Mouse (Mus musculus): ENCODE data around the gene Sgcd.

DNA sequence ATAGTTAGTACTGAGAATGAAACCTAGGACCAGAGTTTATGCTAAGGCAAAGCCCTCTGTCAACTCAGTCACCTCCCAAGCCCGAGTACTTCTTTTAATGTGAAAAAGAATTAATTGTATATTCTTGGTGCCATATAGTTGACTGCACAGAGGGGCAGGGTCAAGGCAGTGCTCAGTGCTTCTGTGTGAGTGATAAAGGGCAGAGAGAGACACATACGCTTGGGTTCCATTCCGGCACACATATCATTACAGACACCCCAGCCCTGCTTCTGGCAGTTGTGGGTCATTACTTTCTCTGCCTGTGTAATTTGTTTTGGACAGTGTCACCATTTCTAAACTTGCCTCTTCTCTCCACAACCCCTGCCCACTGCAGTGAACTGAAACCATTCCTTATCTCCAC lies 1099.7 kb downstream of the Sgcd start:
- TF ChIP-seq POLR2A (IDR thresholded peaks at IDR 0.05; ENCODE audit: extremely low read depth, insufficient read depth, low read length), result no peak
- TF ChIP-seq CTCF (IDR thresholded peaks at IDR 0.05; ENCODE audit: extremely low read depth, insufficient read depth, low read length), result no peak

Data from cortical plate, adult 2 months (tissue).